Mouse (Mus musculus) midbrain, embryonic 13.5 days (tissue): Measurements from ENCODE around the gene Phf14. TPM values are rescaled to one million over a fixed set of nuclear protein-coding genes. Genes with fewer than 3 reads are reported as not detected.
"Not testable (repeated sequence)": the region's sequence is repeated elsewhere in the genome, so short reads cannot be mapped to it uniquely, and the experiment has no call there.

Experiments used
- ATAC-seq: fragments of 200-750 bp; cut with Nextera tagmentation; 2 replicates; pipeline ENCODE4 v1.8.0; 2017; ENCODE audit warnings: mild to moderate bottlenecking, moderate TSS enrichment, moderate library complexity
- H3K27ac ChIP-seq: fragments of 300-500 bp; sonication (generic); 2 replicates; pipeline ENCODE4 v1.5.1; 2015; ENCODE audit warnings: inconsistent platforms, mild to moderate bottlenecking, moderate library complexity
- H3K27me3 ChIP-seq: fragments of 300-500 bp; sonication (generic); 2 replicates; pipeline ENCODE4 v1.6.1; 2015; ENCODE audit warnings: mild to moderate bottlenecking, inconsistent platforms
- H3K36me3 ChIP-seq: fragments of 300-500 bp; sonication (generic); 2 replicates; pipeline ENCODE4 v1.6.1; 2015; ENCODE audit warnings: mild to moderate bottlenecking, inconsistent platforms
- H3K4me1 ChIP-seq: fragments of 300-500 bp; sonication (generic); replicated peaks from 2 replicates; pipeline ENCODE4 v1.6.1; 2015; ENCODE audit warnings: inconsistent platforms
- H3K4me2 ChIP-seq: fragments of 300-500 bp; sonication (generic); replicated peaks from 2 replicates; pipeline ENCODE4 v1.6.1; 2015; ENCODE audit warnings: moderate library complexity, mild to moderate bottlenecking, inconsistent platforms
- H3K4me3 ChIP-seq: fragments of 300-500 bp; sonication (generic); replicated peaks from 2 replicates; pipeline ENCODE4 v1.5.1; 2015; ENCODE audit warnings: mild to moderate bottlenecking, inconsistent platforms
- H3K9ac ChIP-seq: fragments of 300-500 bp; sonication (generic); replicated peaks from 2 replicates; pipeline ENCODE4 v1.6.1; 2015; ENCODE audit warnings: mild to moderate bottlenecking, inconsistent platforms
- H3K9me3 ChIP-seq: fragments of 300-500 bp; sonication (generic); 2 replicates; pipeline ENCODE4 v1.6.1; 2016; ENCODE audit warnings: mild to moderate bottlenecking, inconsistent platforms
- WGBS: fragments of 180-500 bp; shearing (Covaris S2); methylation state at CpG from one replicate; pipeline ENCODE4 v1.1.7; 2015; 5-methylcytosine and 5-hydroxymethylcytosine counted together
- polyA plus RNA-seq: library from polyadenylated mRNA; unstranded; fragments of >200 nt; fragmentation: Nextera tagmentation; extraction: Ambion mirVana; gene quantifications from 2 replicates; pipeline ENCODE4 v1.2.1, GENCODE M21; 2015

Phf14 gene
- polyA plus RNA-seq, result 103 and 116 TPM in 2 replicates

DNA sequence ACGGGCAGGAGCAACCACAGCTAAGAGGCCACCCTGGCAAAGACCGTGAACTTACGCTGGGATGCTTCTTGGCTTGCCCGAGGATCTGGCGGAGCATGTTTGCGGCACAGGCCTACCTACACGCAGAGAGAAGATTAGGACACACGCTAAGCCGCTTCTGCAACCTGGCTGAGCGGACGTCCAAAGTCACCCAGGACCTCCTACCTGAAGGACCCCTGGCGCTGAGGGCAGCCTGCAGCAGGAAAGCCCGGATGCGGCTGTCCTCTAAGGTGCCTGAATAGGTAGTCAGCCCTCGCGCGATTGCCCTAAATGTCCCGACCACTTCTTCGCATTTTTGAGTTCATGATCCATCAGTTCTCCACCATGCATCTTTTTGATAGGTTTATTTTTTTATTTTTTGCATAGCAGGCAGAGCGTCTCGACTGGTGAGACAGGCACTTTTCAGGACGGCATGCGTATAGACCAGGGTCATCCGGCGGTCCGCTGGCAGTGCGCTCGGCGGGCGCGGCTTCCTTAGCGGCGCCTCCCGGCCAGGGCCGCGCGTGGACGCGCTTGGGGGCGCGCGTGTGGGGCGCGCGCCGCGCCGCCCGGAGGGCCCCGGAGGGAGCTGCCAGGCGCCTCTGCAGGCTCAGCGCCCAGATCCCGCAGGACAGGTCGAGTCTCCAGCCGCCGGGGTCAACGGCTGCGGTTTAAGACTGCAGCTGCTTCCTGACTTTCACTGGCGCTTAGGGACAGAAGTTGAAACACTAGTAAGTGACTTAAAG lies at the start of gene Phf14, which contains the start of gene Ndufa4:
TSS of gene Phf14 (plus strand) at position 541 of the 764 bp plus-strand sequence.
TSS of gene Ndufa4 (minus strand) at position 229 of the 764 bp plus-strand sequence.
- peak within 1 kb of the TSS; percentile 82 for H3K4me3 ChIP-seq
- ATAC-seq, result peak; percentile 99
- H3K9ac ChIP-seq, result peak within 1 kb of the TSS; percentile 87
- H3K27me3 ChIP-seq, result no peaks in the 10 kb centered on the region
- H3K9me3 ChIP-seq, result no peaks in the 10 kb centered on the region
- H3K27ac ChIP-seq, result peak within 1 kb of the TSS; percentile 72
- H3K4me1 ChIP-seq, result peaks cover 22% of the 10 kb centered on the region
- peak within 1 kb of the TSS; percentile 76 for H3K4me2 ChIP-seq
- WGBS, result under 1% methylated on average over 59 of the region's 59 CpGs
- H3K36me3 ChIP-seq, result peaks cover 17% of the 10 kb centered on the region

DNA sequence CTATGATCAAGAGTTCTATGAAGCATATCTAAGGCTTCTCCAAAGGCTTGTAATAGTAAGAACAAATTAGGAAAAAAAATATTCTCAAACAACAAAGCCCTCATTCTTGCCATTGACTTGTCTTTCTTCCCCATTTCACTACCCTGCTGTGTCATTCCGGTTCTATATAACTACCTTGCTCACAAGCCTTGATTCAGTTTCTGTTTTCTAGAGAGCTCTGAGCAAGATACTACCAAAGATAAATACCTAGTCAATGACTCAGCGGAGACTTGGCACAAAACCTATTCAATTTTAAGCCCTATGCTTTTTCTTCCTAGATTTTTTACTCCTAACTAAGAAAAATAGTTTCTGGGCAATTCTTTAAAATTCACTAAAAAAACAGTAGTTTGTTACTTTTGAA lies 32.2 kb upstream of the Phf14 start:
- H3K9ac ChIP-seq, H3K27ac ChIP-seq, H3K9me3 ChIP-seq, H3K27me3 ChIP-seq, H3K4me2 ChIP-seq, ATAC-seq, H3K4me3 ChIP-seq, H3K36me3 ChIP-seq, H3K4me1 ChIP-seq: not testable (repeated sequence)
- no CpG with 5 or more reads among the region's 2 CpGs for WGBS

DNA sequence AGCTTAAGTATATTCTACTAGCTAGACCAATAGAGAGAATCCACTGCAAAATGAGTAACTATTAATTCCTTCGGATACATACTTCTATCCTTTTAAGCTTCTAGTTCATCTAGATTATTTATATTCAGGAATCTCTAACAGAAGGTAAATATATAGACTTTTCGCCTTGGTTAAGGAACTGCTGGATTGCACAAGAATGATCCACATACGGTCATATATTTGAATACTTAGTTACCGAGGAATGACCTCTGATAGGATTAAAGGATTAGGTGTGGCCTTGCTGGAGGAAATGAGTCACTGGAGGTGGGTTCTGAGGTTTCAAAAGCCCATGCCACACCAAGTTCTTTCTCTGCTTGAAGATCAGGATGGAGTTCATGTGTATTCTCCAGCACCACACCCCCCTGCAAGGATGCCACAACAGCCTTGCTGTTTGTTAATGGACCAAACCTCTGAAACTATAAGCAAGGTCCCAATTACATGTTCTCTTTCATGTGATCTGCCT lies 6.7 kb upstream of the Phf14 start:
- Histone ChIP-seq H3K4me2 (no peak overlapping the region), H3K27ac (no peak overlapping the region), H3K27me3 (no peaks in the 10 kb centered on the region), H3K4me3 (no peak overlapping the region), H3K36me3 (peaks cover 46% of the 10 kb centered on the region), H3K4me1 (peaks cover 6% of the 10 kb centered on the region), H3K9me3 (no peaks in the 10 kb centered on the region), H3K9ac (no peak overlapping the region)
- WGBS, result 75% methylated on average over 4 of the region's 4 CpGs
- ATAC-seq, result no peak

DNA sequence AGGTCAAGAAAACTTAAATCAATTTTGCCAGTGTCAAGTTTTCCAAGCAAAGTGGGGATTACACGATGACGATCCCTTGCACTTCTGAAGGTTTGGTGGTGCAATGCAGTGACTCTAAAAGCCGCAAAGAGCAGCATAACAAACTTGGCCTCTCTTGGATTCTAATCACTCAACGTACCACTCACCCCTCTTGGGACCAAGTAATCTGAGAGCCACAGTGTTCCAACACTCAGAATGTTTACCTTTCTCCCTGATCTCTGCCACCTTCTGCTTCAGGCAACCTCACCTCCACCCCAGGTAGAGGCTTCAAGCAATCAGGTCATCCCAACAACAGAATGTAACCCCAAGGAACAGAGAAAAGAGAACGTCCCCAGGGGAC lies 730 bp upstream of the Phf14 start:
- Histone ChIP-seq H3K36me3 (peaks cover 23% of the 10 kb centered on the region), H3K4me2 (peak overlapping the region; percentile 76), H3K4me3 (peak overlapping the region; percentile 82), H3K4me1 (peaks cover 22% of the 10 kb centered on the region), H3K27ac (peak overlapping the region; percentile 72), H3K9me3 (no peaks in the 10 kb centered on the region), H3K9ac (peak overlapping the region; percentile 87), H3K27me3 (no peaks in the 10 kb centered on the region)
- ATAC-seq, result no peak
- 2% methylated on average over 5 of the region's 5 CpGs for WGBS

DNA sequence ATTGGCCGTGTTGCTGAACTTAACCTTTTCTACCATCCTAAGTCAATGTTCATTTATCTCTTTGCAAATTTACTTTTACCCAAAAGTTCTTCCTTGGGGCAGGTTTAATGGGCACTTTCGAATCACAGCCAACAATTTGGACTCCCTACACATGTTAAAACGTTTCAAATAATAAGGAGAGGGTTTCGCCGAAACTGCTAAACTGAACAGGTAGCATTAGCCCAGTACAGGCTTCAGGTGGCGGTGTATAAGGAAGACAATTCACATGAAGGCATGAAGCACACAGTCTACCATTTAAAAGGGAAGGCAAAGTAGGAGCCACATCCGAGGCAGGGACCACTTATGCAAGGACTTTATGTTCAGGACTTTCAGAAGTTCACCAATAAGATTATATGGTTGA lies 561 bp downstream of the Phf14 start:
- no peak overlapping the region for H3K27ac ChIP-seq
- H3K27me3 ChIP-seq, result no peaks in the 10 kb centered on the region
- ATAC-seq, result no peak
- H3K9ac ChIP-seq, result peak overlapping the region; percentile 87
- H3K4me3 ChIP-seq, result peak overlapping the region; percentile 82
- H3K4me1 ChIP-seq, result peaks cover 22% of the 10 kb centered on the region
- WGBS, result 28% methylated on average over 7 of the region's 7 CpGs
- H3K9me3 ChIP-seq, result no peaks in the 10 kb centered on the region
- H3K4me2 ChIP-seq, result peak overlapping the region; percentile 76
- H3K36me3 ChIP-seq, result peaks cover 15% of the 10 kb centered on the region

DNA sequence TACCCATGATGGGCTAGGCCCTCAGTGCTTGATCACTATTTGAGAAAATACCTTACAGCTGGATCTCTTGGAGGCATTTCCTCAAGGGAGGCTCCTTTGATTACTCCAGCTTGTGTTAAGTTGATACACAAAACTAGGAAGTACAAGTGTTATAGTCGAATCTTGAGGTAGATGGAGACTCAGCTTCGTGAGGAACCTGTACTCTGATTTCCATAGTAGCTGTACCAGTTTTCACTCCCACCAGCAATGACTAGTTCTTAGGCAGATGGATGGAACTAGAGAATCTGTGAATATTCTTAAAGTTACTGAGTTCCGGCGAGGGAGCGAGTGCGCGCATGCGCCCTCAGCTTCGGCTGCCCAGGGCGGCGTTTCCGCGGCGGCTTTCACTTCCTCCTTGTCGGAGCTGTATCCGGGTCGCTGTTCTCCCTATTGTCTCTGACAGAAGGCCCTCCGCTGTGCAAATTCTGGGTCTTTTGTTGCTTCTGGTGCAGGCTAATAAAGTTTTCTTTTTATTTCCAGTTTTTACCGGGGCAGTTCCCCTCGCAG lies 18.0 kb downstream of the Phf14 start:
- under 1% methylated on average over 20 of the region's 20 CpGs for WGBS

DNA sequence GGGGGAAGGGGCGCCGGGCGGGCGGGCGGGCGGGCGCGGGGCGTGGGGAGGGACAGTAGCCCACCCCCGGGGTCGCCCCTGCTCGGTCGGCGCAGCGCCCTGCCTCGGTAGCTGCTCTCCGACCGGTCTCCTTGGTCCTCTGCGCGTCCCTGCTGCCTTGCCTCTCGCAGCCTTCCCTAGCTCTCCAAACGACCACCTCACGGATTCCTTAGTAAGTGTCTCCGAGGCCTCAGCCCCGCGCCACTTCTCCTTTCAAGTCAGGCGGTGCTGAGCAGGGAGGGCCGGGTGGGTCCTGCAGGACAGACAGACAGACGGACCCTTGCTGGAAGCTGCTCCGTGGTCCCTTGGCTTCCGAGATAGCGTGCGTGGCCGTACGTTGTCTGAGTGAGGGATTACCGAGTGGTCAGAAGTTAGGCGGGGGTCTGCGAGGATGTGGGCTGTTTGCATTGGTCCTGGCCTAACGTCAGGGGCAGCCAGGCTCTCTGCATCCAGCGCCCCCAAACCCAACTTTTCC lies 18.5 kb downstream of the Phf14 start:
- 0 out of 2 replicates have a peak, but pooled peaks cover 3% of the 10 kb centered on the region for H3K9me3 ChIP-seq
- peaks cover 28% of the 10 kb centered on the region for H3K4me1 ChIP-seq
- no peaks in the 10 kb centered on the region for H3K27me3 ChIP-seq
- WGBS, result under 1% methylated on average over 40 of the region's 40 CpGs
- H3K4me3 ChIP-seq, result peak overlapping the region; percentile 77
- ATAC-seq, result peak; percentile 91
- peaks cover 10% of the 10 kb centered on the region for H3K36me3 ChIP-seq
- peak overlapping the region; percentile 95 for H3K9ac ChIP-seq
- H3K27ac ChIP-seq, result peak overlapping the region; percentile 99
- peak overlapping the region; percentile 67 for H3K4me2 ChIP-seq

More for the DNA sequence above, 18.0 kb downstream of the Phf14 start:
- Histone ChIP-seq H3K27ac (peak overlapping the region; percentile 99), H3K9ac (peak overlapping the region; percentile 95), H3K4me1 (peaks cover 28% of the 10 kb centered on the region), H3K36me3 (peaks cover 10% of the 10 kb centered on the region), H3K4me3 (peak overlapping the region; percentile 77), H3K27me3 (no peaks in the 10 kb centered on the region), H3K4me2 (peak overlapping the region; percentile 67), H3K9me3 (0 out of 2 replicates have a peak, but pooled peaks cover 3% of the 10 kb centered on the region)
- peak; percentile 97 for ATAC-seq

DNA sequence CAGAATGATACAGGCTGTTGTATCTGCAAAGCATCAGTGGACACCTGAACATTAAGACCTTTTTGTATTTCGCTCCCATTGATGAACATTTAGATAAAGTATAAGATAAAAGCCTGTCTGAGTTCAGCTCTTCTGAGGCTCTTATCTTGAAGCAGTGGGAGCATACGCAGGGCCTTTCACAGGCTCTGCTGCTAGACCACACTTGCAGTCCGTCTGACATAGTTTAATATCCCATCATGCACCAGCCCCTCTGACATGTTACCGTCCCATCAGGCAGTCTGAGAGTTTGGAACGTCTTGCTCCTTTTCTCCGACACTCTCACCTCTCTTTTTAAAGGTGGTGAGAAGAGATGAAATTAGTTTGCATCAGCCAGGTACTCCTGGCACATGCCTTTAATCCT lies 19.9 kb downstream of the Phf14 start:
- H3K9ac ChIP-seq, result peak overlapping the region; percentile 95
- peak overlapping the region; percentile 77 for H3K4me3 ChIP-seq
- peaks cover 10% of the 10 kb centered on the region for H3K36me3 ChIP-seq
- ATAC-seq, result no peak
- 83% methylated on average over 6 of the region's 6 CpGs for WGBS
- H3K4me2 ChIP-seq, result peak overlapping the region; percentile 67
- H3K27me3 ChIP-seq, result no peaks in the 10 kb centered on the region
- peaks cover 28% of the 10 kb centered on the region for H3K4me1 ChIP-seq
- H3K27ac ChIP-seq, result peak overlapping the region; percentile 14; the same call in 1 of the 2 replicates
- H3K9me3 ChIP-seq, result 0 out of 2 replicates have a peak, but pooled peaks cover 3% of the 10 kb centered on the region

DNA sequence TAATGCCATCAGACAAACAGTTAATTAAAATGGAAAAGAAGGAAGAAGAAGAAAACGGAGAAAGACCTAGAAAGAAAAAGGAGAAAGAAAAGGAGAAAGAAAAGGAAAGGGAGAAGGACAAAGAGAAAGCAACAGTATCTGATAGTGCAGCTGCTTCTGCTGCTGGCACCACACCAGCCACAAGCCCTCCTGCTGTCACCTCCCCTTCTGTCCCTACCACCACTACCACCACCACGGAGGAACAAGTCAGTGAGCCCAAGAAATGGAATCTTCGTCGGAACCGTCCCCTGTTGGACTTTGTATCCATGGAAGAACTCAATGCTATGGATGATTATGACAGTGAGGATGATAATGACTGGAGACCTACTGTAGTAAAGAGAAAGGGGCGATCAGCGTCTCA lies 25.8 kb downstream of the Phf14 start:
- WGBS, result 97% methylated on average over 7 of the region's 7 CpGs
- Histone ChIP-seq H3K36me3 (peaks cover 9% of the 10 kb centered on the region), H3K27me3 (no peaks in the 10 kb centered on the region), H3K4me2 (no peak overlapping the region), H3K4me1 (peaks cover 10% of the 10 kb centered on the region), H3K9me3 (no peaks in the 10 kb centered on the region), H3K27ac (no peak overlapping the region), H3K4me3 (no peak overlapping the region), H3K9ac (no peak overlapping the region)
- no peak for ATAC-seq

DNA sequence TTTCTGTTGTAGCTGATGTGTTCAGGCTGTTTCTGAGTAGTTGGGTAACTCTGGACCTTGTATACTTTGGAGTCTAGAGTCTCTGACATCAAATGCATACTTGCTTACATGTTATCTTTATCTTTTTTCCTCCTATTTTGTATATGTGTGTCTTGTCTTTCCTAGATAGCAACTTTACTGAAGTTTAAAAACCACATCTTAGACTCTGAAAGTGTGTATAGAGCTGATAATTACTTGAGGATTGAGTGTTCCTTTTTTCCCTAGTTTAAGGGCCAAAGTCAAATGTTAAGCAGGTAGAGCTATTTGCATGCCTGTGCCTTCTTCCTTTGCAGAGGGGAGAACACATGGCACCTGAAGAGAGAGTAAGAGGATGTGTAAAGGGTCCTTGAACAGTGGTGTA lies 33.3 kb downstream of the Phf14 start:
- ATAC-seq, result no peak
- Histone ChIP-seq H3K9me3 (no peaks in the 10 kb centered on the region), H3K4me2 (no peak overlapping the region), H3K27me3 (no peaks in the 10 kb centered on the region), H3K4me3 (no peak overlapping the region), H3K36me3 (peaks cover 19% of the 10 kb centered on the region), H3K4me1 (0 out of 2 replicates have a peak, but pooled peaks cover 3% of the 10 kb centered on the region), H3K27ac (no peak overlapping the region), H3K9ac (no peak overlapping the region)

DNA sequence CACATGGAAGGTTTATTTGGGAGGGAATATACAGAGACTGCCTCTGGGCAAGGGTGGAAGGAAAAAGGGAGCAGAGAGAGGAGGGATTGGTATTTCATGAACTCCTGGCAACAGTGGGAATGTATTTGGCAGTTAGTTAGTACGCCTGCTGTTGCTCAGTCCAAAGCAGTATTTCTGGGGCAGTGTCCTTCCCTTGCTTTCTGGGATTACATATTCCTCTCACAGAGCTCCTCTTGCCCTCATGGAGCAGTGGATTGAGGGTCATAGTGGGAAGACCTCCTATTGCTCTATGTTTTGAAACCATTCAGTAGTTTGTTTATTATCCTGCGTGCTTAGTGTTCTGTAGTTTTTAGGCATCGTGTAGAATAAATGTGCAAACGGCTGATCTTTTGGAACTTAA lies 34.5 kb downstream of the Phf14 start:
- Histone ChIP-seq H3K9me3 (no peaks in the 10 kb centered on the region), H3K9ac (no peak overlapping the region), H3K4me3 (no peak overlapping the region), H3K27ac (no peak overlapping the region), H3K4me1 (0 out of 2 replicates have a peak, but pooled peaks cover 3% of the 10 kb centered on the region), H3K36me3 (peaks cover 27% of the 10 kb centered on the region), H3K4me2 (no peak overlapping the region), H3K27me3 (no peaks in the 10 kb centered on the region)
- no peak for ATAC-seq
- 93% methylated on average over 4 of the region's 4 CpGs for WGBS

DNA sequence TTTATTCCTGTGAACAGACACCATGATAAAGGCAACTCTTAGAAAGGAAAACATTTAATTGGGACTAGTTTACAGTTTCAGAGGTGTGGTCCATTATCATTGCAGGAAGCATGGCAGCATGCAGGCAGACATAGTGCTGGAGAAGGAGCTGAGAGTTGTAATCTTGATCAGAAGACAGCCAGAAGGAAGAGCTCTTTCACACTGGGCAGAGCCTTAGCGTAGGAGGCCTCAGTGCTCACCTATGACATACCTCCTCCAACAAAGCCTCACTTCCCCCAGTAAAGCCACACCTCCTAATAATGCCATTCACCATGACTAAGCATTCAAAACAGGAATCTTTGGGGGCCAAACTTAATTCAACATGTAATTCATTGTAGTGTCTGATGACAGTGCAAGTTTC lies 40.5 kb downstream of the Phf14 start:
- ATAC-seq, result no peak
- Histone ChIP-seq H3K9me3 (no peaks in the 10 kb centered on the region), H3K27me3 (no peaks in the 10 kb centered on the region), H3K4me1 (peaks cover 9% of the 10 kb centered on the region; the same call in 1 of the 2 replicates), H3K4me2 (no peak overlapping the region), H3K36me3 (peaks cover 29% of the 10 kb centered on the region), H3K27ac (no peak overlapping the region), H3K9ac (no peak overlapping the region), H3K4me3 (no peak overlapping the region)
- 90% methylated on average over 1 of the region's 1 CpGs for WGBS
